Mouse (Mus musculus) ZHBTc4 (cell line): Measurements from ENCODE around the gene Scd4.

Experiments
- DNase-seq: peaks from one replicate; pipeline ENCODE4 v3.0.0-alpha.2; 2011; ENCODE audit warnings: low read depth, low spot score

Gene Scd4

DNA sequence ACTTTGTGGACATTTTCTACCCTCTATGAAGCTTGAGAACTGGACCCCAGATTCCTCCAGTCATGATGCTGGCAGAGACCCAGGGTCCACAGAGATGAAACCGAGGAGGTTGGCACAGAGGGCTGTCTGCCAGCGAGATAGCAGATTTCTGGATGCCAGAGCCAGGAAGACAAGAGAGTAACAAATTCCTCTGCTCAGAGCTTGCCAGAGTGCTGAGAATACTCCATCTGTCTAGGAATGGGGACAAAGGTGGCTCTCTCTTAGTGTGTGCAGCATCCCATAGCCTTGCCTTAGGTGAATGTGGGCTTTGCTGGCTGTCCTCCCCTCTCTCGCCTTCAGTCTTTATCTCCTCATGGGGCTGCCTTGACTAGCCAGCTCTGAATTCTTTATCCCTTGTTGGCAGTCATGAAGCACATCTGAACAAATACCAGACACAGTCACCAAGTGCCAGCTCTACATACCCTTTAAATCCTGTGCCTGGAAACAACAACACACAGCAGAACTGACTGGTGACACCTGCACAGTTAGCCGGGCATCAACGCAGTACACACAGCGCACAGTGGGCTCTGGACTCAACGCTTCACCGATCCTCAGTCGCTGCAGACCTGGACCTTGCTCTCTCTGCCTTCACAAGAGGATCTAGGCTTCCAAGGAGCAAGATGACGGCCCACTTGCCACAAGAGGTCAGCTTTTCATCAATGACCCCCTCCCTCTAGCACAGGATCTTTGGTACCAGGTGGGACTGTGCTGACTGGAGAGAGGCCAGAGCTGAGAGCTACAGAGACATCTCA is at the start of gene Scd4:
Gene Scd4 (plus strand): TSS at position 260 of the 791 bp plus-strand sequence.
- DNase-seq, result no peak

DNA sequence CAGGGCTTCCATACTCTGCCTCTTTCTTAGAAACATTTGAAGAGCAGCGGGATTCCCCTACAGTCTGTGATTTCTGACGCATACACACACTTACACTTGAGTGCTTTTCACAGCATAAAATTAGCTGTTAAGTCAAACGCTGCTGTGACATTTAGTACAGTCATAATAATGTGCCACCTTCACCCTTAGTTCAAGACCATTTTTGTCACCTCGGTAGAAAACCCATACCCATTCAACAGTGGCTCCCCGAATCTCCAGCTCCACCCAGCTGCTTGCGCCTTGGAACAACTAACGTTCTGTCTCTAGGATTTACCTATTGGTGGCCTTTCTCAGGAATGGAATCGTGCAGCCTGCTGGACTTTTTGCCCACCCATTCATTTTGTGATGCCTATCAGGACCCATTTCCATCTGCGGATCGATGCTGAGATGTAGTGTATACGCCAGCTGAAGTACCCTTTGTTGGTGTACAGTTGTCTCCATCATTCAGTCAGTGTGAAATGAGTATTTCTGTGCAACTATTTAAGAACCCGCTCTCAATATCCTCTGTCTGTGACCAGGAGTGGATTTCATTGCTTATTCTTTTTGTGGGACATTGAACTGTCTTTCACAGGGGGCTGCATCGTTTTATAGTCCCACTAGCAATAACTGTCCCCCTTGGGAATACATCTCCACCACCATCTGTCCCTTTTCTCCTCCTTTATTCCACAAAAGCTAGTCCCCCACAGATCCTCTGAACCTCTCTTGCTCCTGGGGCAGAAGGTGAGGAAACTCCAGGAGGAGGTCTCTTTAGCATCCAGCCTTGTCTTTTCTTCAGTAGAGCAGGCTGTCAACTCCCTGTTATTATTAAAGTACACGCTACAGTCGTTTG is 49.5 kb upstream of the Scd4 start:
- no peak for DNase-seq

DNA sequence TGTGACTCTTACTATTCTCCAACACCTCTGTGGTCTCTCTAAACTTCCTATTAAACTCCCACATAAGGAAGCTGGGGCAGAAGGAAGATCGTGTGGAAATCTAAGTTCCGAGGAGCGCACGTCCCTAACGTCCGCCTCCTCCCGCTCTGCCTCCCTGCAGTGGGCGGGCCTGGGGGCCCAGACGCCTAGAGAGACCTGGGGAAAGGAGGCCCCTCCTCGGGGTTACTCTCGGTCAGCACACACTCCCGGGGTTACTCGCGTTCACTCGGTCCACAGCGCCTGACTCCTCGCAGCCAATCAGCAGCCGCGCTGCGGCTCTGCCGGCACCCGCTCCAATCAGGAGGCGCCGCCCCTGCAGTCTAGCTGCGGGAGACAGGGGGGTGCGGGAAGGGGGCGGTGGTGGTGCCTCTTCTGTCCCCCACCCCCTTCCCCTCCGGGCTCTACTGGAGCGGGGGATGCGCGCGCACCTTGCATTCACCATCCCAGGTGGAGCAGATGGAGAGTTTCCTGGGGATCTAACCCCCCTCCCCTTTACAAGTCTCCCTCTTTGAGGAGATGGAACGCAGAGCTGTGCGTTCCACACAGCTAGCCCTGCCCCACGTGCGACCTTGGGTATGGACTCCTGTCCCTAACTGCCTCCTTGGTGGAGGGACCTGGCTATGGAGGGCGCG is 48.7 kb upstream of the Scd4 start:
- peak; percentile 100 for DNase-seq

DNA sequence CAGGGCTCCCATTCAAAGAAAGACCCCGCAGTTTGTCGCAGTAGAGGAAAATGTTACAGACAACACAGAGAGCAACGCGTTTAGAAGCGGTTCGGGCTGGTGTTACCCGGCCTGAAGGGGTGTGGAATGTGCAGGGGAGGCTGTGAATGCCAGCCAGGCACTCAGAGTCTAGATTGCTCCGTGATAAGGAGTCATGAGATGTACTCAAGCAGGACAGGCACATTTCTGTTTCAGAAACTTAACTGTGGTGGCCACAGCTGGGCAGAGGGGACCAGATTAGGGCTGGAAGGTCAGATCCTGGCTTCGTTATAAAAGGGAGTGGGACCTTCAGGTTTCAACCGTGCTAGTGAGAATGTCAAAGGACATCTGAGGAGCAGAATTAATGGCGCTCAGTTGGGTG is 48.2 kb upstream of the Scd4 start:
- DNase-seq, result peak; percentile 85

DNA sequence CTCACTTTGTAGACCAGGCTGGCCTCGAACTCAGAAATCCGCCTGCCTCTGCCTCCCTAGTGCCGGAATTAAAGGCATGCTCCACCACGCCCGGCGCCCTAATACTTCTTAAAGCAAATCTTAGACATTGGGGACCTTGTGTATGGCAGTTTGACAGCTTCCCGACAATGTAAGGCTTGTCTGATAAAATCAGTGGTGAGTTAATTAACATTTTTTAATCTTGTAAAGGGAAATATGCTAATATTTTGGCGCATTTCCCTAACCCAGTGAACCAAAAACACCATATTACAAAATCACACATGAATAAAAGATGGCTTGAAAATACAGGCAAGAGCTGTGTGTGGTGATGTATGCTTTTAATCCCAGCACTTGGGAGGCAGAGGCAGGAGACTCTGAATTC is 47.3 kb upstream of the Scd4 start:
- no peak for DNase-seq

DNA sequence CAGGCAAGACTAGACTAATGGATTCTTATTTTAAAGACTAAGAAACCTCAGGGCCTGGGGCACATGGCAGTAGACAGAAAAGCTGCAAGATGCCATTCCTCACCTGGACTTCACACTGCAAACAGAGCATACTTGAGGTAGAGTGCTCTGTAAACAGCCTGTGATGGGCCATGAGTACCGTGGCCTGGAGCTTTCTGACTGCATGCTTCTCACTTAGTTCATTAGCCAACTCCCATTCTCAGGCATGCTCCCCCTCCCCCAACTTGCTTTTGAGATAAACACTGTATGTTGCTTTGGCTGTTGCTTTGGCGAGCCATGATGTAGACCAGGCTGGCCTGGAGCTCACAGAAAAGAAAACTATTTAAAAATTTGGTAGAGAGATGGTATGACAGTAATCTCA is 46.8 kb upstream of the Scd4 start:
- DNase-seq, result peak; percentile 62

DNA sequence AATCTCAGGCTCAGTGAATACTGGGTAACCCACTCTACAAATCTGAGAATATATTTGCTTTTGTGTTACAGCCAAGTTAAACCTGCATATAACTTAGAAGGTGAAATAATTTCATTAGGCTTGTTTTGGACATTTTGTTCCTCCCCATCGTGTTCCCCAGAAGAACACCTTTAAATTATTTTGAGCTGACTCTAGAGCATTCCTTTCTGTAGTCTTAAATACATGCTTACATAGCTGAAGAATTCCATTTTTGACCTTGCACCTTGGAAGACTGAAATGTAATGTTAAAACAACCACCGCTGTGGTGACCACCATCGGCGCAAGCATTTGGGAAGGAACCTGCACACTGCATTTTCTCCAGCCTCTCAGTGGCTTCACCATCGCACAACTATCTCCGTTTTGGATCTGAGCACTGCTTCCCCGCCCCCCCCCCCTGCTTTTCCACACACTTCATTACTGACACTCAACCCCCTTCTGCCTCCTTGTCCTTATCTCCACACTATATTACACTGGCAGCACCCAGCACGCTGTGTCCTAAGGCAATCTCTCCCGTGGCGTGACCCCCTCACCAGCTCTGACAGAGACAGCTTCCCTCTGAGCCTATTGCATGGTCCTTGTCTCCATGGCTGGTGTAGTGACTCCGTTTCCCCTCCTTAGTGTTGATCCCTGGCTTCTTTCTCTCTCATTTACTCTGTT is 45.3 kb upstream of the Scd4 start:
- no peak for DNase-seq

DNA sequence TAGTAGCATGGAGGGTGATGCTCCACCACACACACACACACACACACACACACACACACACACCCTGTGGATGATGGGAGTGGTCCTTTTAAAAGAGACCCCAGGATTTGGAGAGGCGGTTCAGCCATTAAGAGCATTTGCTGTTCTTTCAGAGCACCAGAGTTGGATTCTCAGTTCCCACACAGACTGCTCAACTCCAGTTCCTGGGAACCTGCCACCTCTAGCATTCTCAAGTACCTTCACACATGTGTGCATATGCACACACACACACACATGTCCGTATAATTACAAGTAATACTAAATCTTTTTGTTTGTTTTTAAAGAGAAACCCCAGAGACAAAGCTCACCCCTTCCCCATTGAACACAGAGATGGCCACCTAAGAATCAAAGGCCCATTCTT is 40.8 kb upstream of the Scd4 start:
- no peak for DNase-seq

DNA sequence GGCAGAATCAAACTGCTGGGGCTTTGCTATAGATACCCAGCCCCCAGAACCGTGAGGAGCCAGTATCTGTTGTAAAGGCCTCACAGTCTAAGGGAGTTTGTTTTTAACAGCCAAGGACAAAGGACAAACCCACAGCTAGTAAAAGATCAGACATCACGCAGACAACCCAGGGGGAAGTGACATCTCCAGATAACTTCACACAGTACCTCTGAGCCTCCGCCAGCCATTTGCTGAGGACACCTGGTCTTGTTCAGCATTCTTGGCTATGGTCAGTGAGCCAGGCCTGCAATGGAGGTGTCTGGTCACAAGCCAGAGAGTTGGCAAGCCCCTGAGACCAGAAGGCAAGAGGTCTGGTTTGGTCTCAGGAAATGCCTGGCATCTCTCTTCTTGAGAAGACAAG is 40.4 kb upstream of the Scd4 start:
- no peak for DNase-seq

DNA sequence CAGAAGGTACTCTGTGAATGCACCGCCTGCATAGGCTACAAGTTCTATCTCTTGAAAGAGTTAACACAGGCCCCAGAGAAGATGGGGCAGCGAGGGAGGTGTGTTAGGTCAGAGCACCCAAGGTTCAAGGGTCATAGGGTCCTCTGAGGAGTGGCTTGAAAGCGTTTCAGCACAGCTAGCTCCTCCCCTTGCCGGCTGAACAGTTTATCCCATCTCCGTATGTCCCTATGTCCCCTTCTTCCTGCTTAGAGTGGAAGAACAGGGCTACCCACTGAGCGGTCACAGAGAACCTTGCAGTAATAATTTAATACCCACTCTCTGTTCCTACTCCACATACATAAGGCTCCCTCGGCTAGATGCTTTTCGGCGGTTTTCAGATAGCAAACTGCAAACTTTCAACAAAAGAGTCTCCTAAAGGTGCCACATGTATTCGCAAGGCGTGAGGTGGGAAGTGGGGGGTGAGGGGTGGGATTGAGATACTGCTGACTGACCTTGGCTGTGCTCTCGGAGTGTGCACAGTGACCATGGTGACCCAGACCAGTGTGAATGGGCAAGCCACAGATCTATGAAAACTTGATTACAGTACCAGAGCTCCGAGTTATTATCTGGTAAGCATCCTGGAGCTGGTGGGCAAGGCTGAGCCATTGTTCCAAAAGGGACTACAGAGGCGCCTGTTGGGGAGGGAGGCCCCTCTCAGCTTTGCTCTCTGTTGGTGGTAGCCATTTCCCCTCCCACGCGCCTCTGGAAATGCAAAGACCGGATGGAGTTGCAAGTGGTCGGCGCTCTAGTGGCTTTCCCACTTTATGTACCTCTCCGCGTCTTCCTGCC is 39.7 kb upstream of the Scd4 start, which contains the start of gene Scd2:
Gene Scd2 (plus strand): TSS at position 734 of the 828 bp plus-strand sequence.
- peak; percentile 84 for DNase-seq

DNA sequence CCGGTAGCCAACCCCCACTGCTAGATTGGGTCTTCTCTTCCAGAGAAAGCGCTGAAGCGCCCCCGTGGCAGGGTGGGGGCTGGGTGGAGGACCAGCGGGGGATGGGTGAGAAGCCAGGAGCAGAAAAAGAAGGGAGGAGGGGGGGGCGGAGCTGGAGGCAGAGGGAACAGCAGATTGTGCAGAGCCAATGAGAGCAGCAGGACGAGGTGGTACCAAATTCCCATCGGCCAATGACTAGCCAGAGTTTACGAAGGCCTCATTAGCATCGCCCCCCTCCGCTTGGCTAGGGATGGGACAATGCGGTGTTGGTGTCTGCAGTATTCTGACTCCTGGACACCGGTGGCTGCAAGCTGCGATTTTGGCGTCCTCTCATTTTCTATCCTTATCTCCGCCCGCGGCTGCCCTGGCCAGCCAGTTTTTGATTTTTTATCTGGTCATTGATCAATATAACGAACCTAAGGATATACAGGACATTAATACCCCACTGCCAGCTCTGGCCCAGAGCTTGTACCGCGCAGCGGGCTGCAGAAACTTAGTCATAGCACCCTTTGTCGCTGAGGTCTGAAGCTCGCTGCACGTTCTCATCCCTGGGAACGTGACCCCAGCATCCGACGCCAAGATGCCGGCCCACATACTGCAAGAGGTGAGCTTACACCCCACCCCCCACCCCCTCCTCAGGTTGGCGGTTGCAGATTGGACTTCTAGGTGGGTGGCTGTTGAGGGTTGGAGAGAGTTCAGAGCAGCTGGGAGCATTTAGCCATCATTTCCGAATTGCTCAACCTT is 38.9 kb upstream of the Scd4 start:
- DNase-seq, result peak; percentile 98

DNA sequence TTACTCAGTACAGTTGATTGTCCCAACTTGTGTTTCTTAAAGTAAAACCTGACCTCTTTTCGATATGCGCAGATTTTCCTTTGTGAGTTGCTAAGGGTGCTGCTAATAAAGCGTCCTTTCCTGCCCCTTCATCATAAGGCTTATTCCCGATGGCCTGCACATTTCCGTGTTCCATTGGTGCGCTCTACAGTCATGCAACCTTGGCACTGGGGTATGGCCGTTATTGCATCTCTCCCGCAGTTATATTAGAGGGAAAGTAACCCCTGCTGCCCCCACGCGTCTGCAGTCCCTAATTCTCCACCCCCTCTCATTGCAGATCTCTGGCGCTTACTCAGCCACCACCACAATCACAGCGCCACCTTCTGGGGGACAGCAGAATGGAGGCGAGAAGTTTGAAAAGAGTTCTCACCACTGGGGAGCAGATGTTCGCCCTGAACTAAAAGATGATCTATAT is 38.3 kb upstream of the Scd4 start:
- peak; percentile 93 for DNase-seq

DNA sequence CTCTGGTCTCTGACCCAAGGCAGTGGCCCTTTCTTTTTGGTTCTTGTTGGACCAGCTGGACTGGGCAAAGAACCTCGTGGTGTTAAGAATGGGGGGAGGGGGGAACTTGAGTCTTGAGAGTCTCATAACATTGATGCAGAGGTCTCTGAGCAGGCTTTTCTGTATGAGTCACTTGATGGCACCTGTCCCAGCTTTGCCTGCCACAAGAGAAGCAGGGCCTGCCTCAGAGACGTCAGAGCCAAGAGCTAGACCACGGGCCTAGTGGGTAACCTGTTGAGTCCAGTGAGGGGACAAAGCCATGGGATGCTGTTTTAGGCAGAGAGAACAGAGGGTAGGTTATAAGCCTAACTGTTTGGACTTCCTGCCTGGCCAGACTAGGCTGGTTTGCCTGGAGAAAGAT is 37.6 kb upstream of the Scd4 start:
- no peak for DNase-seq

DNA sequence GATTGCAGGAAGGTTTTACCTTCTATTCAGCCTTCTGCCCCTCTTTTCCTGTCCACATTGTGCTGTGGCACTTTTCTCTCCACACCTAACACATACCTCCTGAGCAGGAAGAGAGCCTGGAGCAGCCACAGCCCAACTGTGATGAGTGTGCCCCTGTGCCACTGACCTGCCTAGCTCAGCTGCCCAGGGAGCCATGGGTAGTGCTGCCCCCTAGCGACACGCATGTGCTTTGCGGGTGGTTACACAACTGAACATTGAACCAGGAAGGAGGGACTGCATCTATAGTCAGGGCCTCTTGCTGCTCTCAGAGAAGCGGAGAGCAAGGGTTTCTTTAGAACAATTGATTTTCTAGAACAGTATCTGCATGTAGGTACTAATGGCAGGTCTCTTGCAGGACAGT is 37.2 kb upstream of the Scd4 start:
- DNase-seq, result peak; percentile 91

DNA sequence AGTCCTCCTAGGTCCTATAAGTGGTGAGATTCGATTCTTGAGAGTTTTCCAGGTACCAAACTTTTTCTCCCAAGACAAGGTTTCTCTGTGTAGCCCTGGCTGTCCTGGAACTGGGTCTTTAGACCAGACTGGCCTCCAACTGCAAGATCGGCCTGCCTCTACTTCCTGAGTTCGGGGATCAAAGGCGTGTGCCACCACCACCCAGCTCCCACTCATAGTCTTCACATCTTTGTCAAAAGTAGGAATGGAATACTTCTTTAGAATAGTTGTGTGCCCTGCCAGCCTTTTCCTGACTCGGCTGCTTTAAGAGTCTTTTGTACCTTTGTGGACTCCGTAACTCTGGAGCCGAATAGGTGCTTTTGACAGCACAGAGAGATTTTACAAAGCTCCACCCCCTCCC is 36.7 kb upstream of the Scd4 start:
- DNase-seq, result no peak

DNA sequence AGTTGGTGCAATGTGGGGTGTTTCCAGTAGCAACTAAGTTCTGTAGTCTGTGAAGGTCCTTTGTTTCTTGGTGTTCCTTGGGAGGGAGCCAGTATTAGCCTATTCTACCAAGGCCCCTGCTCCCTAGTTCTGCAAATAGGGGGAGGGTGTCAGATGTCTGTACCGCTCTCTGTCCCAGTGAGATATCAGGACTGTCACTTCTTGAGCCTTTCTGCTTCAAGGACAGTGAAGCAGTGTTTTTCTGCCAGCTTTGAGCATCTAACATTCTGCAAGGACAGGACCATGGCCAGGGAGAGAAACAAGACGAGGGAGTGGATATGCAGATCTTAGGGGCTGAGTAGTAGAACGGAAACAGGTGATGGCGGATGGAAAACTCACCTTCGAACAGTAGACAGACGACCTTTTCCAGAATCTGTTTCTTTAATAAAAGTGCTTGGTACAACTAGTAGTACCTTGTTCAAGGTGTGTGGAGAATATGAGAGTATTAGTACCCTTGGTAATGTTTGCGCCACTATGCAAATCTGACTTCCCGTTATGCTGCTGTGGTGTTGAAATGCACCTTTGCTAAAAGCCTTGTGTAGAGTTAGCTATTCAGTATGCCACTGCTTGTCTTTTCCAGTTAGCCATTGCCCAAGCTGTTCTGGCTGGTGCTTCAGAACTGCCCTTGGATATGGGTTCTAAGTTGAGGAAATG is 35.7 kb upstream of the Scd4 start:
- DNase-seq, result no peak

DNA sequence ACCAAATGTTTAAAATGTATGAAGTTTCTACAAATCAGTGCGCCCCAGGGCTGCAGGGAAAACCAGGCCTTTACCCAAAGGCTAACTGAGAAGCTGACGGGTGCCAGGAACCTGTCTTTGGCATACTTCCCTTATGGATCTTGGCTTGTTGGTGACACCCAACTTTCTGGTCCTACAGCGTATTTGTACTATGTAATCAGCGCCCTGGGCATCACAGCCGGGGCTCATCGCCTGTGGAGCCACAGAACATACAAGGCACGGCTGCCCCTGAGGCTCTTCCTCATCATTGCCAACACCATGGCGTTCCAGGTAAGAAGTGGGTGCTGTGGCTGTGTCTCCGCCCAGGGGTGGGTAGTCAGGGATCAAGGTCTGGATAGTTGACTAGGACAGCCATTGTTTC is 35.0 kb upstream of the Scd4 start:
- no peak for DNase-seq

DNA sequence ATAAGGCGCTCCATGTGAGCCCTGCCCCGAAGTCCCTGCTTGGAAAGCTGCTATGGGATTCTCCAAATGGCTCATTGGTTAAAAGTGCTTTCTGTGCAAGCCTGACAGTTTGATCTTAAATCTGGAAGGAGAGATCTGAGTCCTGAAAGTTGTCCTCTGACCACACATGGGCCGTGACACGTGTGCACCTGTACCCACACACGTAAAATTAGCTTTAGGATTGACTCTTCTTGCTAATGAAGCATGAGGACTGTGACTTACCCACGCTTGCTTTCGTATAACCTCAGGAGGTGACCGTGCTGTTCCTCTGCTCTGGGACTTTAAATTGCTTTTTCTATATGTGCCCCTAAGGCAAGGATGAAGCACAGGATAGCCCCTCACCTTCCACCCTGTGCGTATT is 33.8 kb upstream of the Scd4 start:
- no peak for DNase-seq

DNA sequence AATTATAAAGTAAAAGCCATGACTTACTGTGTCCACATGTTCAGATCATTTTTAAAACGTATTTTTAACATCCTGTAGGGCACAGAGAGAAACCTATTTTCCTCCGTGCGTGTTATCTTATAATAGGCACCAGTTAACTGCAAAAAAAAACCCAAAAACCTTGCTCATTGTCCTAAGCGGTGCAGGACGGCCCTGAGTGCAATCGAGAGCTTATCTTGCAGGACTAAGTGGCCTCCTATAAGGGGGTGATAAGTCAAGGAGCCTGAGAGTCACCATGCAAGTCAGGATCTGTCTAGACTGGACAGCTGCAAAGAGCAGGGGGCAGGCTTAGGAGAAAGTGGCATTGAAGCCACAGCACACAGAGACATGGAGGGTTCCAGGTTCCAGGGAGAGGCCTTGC is 33.0 kb upstream of the Scd4 start:
- DNase-seq, result no peak
